Mouse (Mus musculus) forebrain, embryonic 14.5 days (tissue): ENCODE data around the gene Speer1. TPM values are rescaled to one million over a fixed set of nuclear protein-coding genes. Genes with fewer than 3 reads are reported as not detected.
"Not testable (repeated sequence)": the region's sequence is repeated elsewhere in the genome, so short reads cannot be mapped to it uniquely, and the experiment has no call there.

Experiments
- ATAC-seq: fragments of 200-750 bp; cut with Nextera tagmentation; 2 replicates; pipeline ENCODE4 v1.8.0; 2017; ENCODE audit warnings: mild to moderate bottlenecking, moderate library complexity
- DNase-seq: peaks from one replicate; pipeline ENCODE4 v3.0.0-alpha.2; 2015; ENCODE audit warnings: low spot score
- H3K27ac ChIP-seq: fragments of 300-500 bp; sonication (generic); 2 replicates; pipeline ENCODE4 v1.5.1; 2014; ENCODE audit warnings: low read depth, mild to moderate bottlenecking, control low read depth, low read length, moderate library complexity
- H3K27me3 ChIP-seq: fragments of 300-500 bp; sonication (generic); replicated peaks from 2 replicates; pipeline ENCODE4 v1.6.1; 2014; ENCODE audit warnings: low read length, control low read depth, mixed read lengths; ENCODE audit not compliant: control insufficient read depth, insufficient read depth
- H3K36me3 ChIP-seq: fragments of 300-500 bp; sonication (generic); 2 replicates; pipeline ENCODE4 v1.6.1; 2014; ENCODE audit warnings: low read length, control low read depth; ENCODE audit not compliant: control insufficient read depth, insufficient read depth
- H3K4me1 ChIP-seq: fragments of 300-500 bp; sonication (generic); 2 replicates; pipeline ENCODE4 v1.6.1; 2014; ENCODE audit warnings: antibody characterized with exemption, low read length, control low read depth; ENCODE audit not compliant: control insufficient read depth, insufficient read depth
- H3K4me2 ChIP-seq: fragments of 300-500 bp; sonication (generic); 2 replicates; pipeline ENCODE4 v1.6.1; 2014; ENCODE audit warnings: mild to moderate bottlenecking, control low read depth, low read length
- H3K4me3 ChIP-seq: fragments of 300-500 bp; sonication (generic); 2 replicates; pipeline ENCODE4 v1.5.1; 2014; ENCODE audit warnings: low read depth, low read length, control low read depth
- H3K9ac ChIP-seq: fragments of 300-500 bp; sonication (generic); 2 replicates; pipeline ENCODE4 v1.6.1; 2014; ENCODE audit warnings: mild to moderate bottlenecking, low read length, control low read depth, moderate library complexity
- H3K9me3 ChIP-seq: fragments of 300-500 bp; sonication (generic); replicated peaks from 2 replicates; pipeline ENCODE4 v1.6.1; 2016; ENCODE audit warnings: low read length, control low read depth, mixed read lengths; ENCODE audit not compliant: control insufficient read depth
- WGBS: fragments of 180-500 bp; shearing (Covaris S2); extraction: QIAGEN DNeasy Blood & Tissue Kit; methylation state at CpG from one replicate; pipeline ENCODE4 v1.1.7; 2014; 5-methylcytosine and 5-hydroxymethylcytosine counted together
- polyA plus RNA-seq: library from polyadenylated mRNA; unstranded; fragments of >200 nt; fragmentation: Nextera tagmentation; extraction: Ambion mirVana; gene quantifications from 2 replicates; pipeline ENCODE4 v1.2.1, GENCODE M21; 2014

Gene Speer1
- polyA plus RNA-seq: not detected in 2 replicates

- H3K4me2 ChIP-seq, H3K27ac ChIP-seq, DNase-seq, H3K4me1 ChIP-seq, H3K9me3 ChIP-seq, H3K27me3 ChIP-seq, H3K36me3 ChIP-seq, H3K9ac ChIP-seq, H3K4me3 ChIP-seq, ATAC-seq: not testable (repeated sequence)
- whole genome bisulfite sequencing: 20% methylated on average over 1 of the region's 4 CpGs
These were observed at the start of gene Speer1 for GRCm38 (mm10) chr5:11341216-11341615. Speer1 (plus strand) TSS chr5:11341516.

Other genes starting within 250 kb of the Speer1 start
- gene Gm8879, start 213.9 kb upstream of the Speer1 start, polyA plus RNA-seq: not detected in 2 replicates
- gene Gm5861, start 158.4 kb upstream of the Speer1 start, polyA plus RNA-seq: not detected in 2 replicates
- not detected in 2 replicates for gene Gm8890, start 85.5 kb upstream of the Speer1 start, polyA plus RNA-seq
- not detected in 2 replicates for gene Gm8897, start 74.9 kb downstream of the Speer1 start, polyA plus RNA-seq
- gene Gm8906, start 161.2 kb downstream of the Speer1 start, polyA plus RNA-seq: not detected in 2 replicates